Mouse (Mus musculus): ENCODE measurements at regions not wholly inside any gene's neighbourhood (a gene's known extent, or its start where the extent isn't known, plus 50 kb on each side); places are given as distances from the start of the nearest gene placed in this dataset.
"Not testable (repeated sequence)": the region's sequence is repeated elsewhere in the genome, so short reads cannot be mapped to it uniquely, and the experiment has no call there.

DNA sequence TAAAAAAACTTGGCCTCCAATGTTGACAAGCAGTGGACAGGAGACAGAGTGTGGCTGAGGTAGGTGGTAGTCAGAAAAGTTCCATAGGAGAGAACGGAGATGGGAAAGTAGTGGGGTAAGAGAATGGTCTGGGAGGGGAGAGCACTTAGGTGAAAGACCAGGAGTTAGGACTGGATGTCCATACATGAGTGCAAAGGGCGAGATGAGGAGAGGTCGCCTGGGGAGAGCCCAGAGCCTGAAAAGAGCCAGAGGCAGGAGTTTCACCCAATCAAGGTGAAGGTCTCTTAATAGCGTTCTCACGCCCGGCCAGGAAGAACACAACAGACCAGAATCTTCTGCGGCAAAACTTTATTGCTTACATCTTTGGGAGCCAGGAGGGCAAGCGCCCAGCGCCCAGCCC, 60.3 kb upstream of the Lemd2 start:
- not testable (repeated sequence) for H3K4me3 ChIP-seq (ENCODE audit: control insufficient read depth, insufficient read depth, low read length); H3K4me1 ChIP-seq (replicated peaks; ENCODE audit: control insufficient read depth, insufficient read depth, low read length); H3K27me3 ChIP-seq (ENCODE audit: control insufficient read depth, insufficient read depth, low read length); H3K27ac ChIP-seq (ENCODE audit: control insufficient read depth, insufficient read depth, low read length); DNase-seq; H3K36me3 ChIP-seq (ENCODE audit: control insufficient read depth, insufficient read depth, low read length)
- 96% methylated on average over 7 of the region's 9 CpGs for WGBS

DNA sequence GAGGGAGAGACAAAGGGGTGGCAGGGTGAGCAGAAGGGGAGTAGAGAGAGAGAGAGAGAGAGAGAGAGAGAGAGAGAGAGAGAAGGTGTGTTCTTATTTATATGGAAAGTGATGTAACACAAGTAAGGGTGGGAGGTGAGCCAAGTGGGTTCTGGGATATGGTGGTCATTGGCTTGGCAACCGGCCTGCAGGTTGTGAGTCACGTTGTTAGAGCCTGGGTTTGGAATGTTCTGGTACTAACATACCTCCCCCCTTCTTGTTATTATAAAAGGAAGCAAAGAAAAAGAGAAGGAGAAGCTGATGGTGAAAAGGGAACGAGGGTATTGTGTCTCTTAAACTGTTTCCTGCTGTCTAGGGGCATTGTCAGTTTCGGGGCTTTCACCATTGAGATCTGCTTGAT, 58.3 kb upstream of the Lemd2 start:
- Histone ChIP-seq H3K27me3 (ENCODE audit: control insufficient read depth, insufficient read depth, low read length) (no peaks in the 10 kb centered on the region), H3K27ac (ENCODE audit: control insufficient read depth, insufficient read depth, low read length) (no peak overlapping the region), H3K4me1 (replicated peaks; ENCODE audit: control insufficient read depth, insufficient read depth, low read length) (no peaks in the 10 kb centered on the region), H3K4me3 (ENCODE audit: control insufficient read depth, insufficient read depth, low read length) (no peak overlapping the region), H3K36me3 (ENCODE audit: control insufficient read depth, insufficient read depth, low read length) (no peaks in the 10 kb centered on the region)
- TF ChIP-seq CTCF (IDR thresholded peaks at IDR 0.05; ENCODE audit: borderline replicate concordance, control insufficient read depth, extremely low read depth, insufficient read depth, low read length, poor library complexity): no peak
- TF ChIP-seq POLR2A (IDR thresholded peaks at IDR 0.05; ENCODE audit: control insufficient read depth, extremely low read depth, insufficient read depth, low read length, poor library complexity): no peak
- WGBS: 59% methylated on average over 4 of the region's 4 CpGs
- DNase-seq: no peak

DNA sequence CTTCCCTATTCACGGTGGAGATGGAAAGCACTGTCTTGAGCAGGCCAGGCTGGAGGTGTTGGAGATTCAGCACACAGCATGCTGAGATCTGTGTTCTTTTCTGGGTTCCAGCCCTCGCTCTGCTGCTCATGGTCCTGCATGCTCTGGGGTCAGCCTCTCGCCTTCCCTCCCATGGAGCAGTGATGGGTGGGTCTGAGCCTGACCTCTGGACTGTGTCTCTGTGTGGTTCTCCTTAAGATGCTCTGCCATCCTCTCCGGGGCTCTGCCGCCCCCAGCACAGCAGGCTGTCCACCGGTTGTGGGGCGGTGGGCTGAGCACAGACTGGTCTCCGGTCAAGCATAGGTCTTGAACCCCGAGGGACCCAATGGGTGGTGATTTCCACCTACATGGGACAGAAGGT, 57.7 kb upstream of the Lemd2 start:
- no peaks in the 10 kb centered on the region for H3K36me3 ChIP-seq (ENCODE audit: control insufficient read depth, insufficient read depth, low read length)
- H3K27me3 ChIP-seq (ENCODE audit: control insufficient read depth, insufficient read depth, low read length): no peaks in the 10 kb centered on the region
- no peaks in the 10 kb centered on the region for H3K4me1 ChIP-seq (replicated peaks; ENCODE audit: control insufficient read depth, insufficient read depth, low read length)
- WGBS: 97% methylated on average over 9 of the region's 9 CpGs
- DNase-seq: no peak
- H3K27ac ChIP-seq (ENCODE audit: control insufficient read depth, insufficient read depth, low read length): no peak overlapping the region
- no peak for TF ChIP-seq CTCF (IDR thresholded peaks at IDR 0.05; ENCODE audit: borderline replicate concordance, control insufficient read depth, extremely low read depth, insufficient read depth, low read length, poor library complexity)
- no peak for TF ChIP-seq POLR2A (IDR thresholded peaks at IDR 0.05; ENCODE audit: control insufficient read depth, extremely low read depth, insufficient read depth, low read length, poor library complexity)
- H3K4me3 ChIP-seq (ENCODE audit: control insufficient read depth, insufficient read depth, low read length): no peak overlapping the region

DNA sequence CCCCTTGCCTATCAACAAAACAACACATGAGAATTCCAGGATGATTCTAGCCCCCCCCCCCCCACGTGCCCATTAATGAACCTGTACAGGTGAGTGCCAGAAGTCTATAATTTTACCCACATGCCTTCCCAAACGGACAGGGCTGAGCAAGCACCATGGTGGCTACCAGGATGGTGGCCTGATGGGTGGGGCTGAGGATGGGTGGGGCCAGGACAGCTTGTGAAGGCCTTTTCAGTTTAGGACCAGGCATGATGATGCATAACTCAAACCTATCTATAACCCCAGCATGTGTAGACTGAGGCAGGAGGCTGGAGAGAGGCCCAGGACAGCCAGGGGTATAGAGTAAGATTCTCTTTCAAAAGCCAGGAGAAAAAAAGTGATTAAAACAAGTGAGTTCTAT, 57.0 kb upstream of the Lemd2 start:
- Histone ChIP-seq H3K27me3 (ENCODE audit: control insufficient read depth, insufficient read depth, low read length) (no peaks in the 10 kb centered on the region), H3K27ac (ENCODE audit: control insufficient read depth, insufficient read depth, low read length) (no peak overlapping the region), H3K4me1 (replicated peaks; ENCODE audit: control insufficient read depth, insufficient read depth, low read length) (no peaks in the 10 kb centered on the region), H3K4me3 (ENCODE audit: control insufficient read depth, insufficient read depth, low read length) (no peak overlapping the region), H3K36me3 (ENCODE audit: control insufficient read depth, insufficient read depth, low read length) (no peaks in the 10 kb centered on the region)
- WGBS: 79% methylated on average over 2 of the region's 2 CpGs
- TF ChIP-seq POLR2A (IDR thresholded peaks at IDR 0.05; ENCODE audit: control insufficient read depth, extremely low read depth, insufficient read depth, low read length, poor library complexity): no peak
- TF ChIP-seq CTCF (IDR thresholded peaks at IDR 0.05; ENCODE audit: borderline replicate concordance, control insufficient read depth, extremely low read depth, insufficient read depth, low read length, poor library complexity): no peak
- no peak for DNase-seq

DNA sequence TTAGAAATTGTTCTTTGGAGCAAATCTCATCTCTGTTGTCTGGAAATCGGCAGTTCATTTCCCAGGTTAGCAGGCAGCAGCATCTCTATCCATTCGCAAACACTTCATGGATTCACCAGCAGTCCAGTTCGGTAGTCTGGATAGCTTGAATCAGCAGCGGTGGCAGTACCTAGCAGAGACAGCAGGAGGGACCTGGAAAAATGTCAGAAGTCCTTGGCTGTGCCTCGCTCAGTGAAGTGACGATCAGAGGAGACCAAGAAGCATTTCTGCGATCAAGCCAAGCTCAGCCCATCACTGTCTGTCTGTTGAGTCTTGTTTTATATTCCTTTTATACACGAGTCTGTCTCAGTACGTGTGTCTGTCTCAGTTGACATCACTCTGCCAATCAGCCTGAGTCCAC, 55.8 kb upstream of the Lemd2 start:
- TF ChIP-seq POLR2A (IDR thresholded peaks at IDR 0.05; ENCODE audit: control insufficient read depth, extremely low read depth, insufficient read depth, low read length, poor library complexity): no peak
- no peak for TF ChIP-seq CTCF (IDR thresholded peaks at IDR 0.05; ENCODE audit: borderline replicate concordance, control insufficient read depth, extremely low read depth, insufficient read depth, low read length, poor library complexity)
- no peak overlapping the region for H3K27ac ChIP-seq (ENCODE audit: control insufficient read depth, insufficient read depth, low read length)
- H3K4me3 ChIP-seq (ENCODE audit: control insufficient read depth, insufficient read depth, low read length): no peak overlapping the region
- H3K27me3 ChIP-seq (ENCODE audit: control insufficient read depth, insufficient read depth, low read length): no peaks in the 10 kb centered on the region
- no peak for DNase-seq
- 96% methylated on average over 9 of the region's 9 CpGs for WGBS
- H3K4me1 ChIP-seq (replicated peaks; ENCODE audit: control insufficient read depth, insufficient read depth, low read length): no peaks in the 10 kb centered on the region
- no peaks in the 10 kb centered on the region for H3K36me3 ChIP-seq (ENCODE audit: control insufficient read depth, insufficient read depth, low read length)

- 94% methylated on average over 7 of the region's 7 CpGs for WGBS
These were observed 53.1 kb upstream of the Lemd2 start for GRCm38 (mm10) chr17:27257345-27257744.

GRCm38 (mm10) chr17:27255804-27256203, 51.5 kb upstream of the Lemd2 start:
- Histone ChIP-seq H3K36me3 (ENCODE audit: control insufficient read depth, insufficient read depth, low read length) (no peaks in the 10 kb centered on the region), H3K4me3 (ENCODE audit: control insufficient read depth, insufficient read depth, low read length) (no peak overlapping the region), H3K4me1 (replicated peaks; ENCODE audit: control insufficient read depth, insufficient read depth, low read length) (no peaks in the 10 kb centered on the region), H3K27me3 (ENCODE audit: control insufficient read depth, insufficient read depth, low read length) (no peaks in the 10 kb centered on the region), H3K27ac (ENCODE audit: control insufficient read depth, insufficient read depth, low read length) (no peak overlapping the region)
- WGBS: 71% methylated on average over 7 of the region's 7 CpGs
- no peak for DNase-seq
- TF ChIP-seq POLR2A (IDR thresholded peaks at IDR 0.05; ENCODE audit: control insufficient read depth, extremely low read depth, insufficient read depth, low read length, poor library complexity) (no peak), CTCF (IDR thresholded peaks at IDR 0.05; ENCODE audit: borderline replicate concordance, control insufficient read depth, extremely low read depth, insufficient read depth, low read length, poor library complexity) (no peak)

More at GRCm38 (mm10) chr17:27257345-27257744, 53.1 kb upstream of the Lemd2 start:
- H3K36me3 ChIP-seq (ENCODE audit: control insufficient read depth, insufficient read depth, low read length): no peaks in the 10 kb centered on the region
- TF ChIP-seq CTCF (IDR thresholded peaks at IDR 0.05; ENCODE audit: borderline replicate concordance, control insufficient read depth, extremely low read depth, insufficient read depth, low read length, poor library complexity) (no peak), POLR2A (IDR thresholded peaks at IDR 0.05; ENCODE audit: control insufficient read depth, extremely low read depth, insufficient read depth, low read length, poor library complexity) (no peak)
- no peaks in the 10 kb centered on the region for H3K4me1 ChIP-seq (replicated peaks; ENCODE audit: control insufficient read depth, insufficient read depth, low read length)
- no peak overlapping the region for H3K4me3 ChIP-seq (ENCODE audit: control insufficient read depth, insufficient read depth, low read length)
- no peak overlapping the region for H3K27ac ChIP-seq (ENCODE audit: control insufficient read depth, insufficient read depth, low read length)
- no peak for DNase-seq
- no peaks in the 10 kb centered on the region for H3K27me3 ChIP-seq (ENCODE audit: control insufficient read depth, insufficient read depth, low read length)

All from thymus, adult 2 months (tissue).